Comparison of ENCODE assay signal across 31 mouse cellular contexts in the genomic region with DNA sequence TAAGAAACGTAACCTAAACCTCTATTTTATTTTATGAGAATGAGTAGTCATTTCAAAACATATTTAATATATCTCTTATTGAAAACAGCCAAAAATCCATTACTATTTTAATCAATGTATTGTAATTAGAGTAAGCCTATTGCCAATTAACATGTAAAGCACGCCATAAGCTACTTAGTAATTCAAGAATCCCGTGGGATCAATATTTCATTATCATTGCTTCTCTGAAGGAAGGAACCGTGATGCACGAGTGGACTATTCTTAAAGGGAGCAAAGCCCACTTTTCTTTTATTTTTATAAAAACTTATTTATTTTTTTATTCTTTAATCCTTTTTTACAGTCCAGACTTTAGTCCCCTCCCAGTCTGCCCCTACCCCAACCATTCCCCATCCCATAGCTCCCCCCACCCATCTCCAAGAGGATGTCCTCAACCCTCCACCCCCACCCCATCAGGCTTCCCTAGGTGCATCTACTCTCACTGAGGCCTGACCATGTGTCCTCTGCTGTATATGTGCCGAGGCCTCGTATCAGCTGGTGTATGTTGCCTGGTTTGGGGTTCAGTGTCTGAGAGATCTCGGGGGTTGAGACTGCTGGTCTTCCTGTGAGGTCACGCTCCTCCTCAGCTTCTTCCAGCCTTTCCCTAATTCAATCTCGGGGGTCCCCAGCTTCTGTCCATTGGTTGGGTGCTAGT. TPM values are rescaled to one million over a fixed set of nuclear protein-coding genes. Genes with fewer than 3 reads are reported as not detected.
DNase-seq lines count a peak whose midpoint lies in the region; ATAC-seq lines count a peak whose summit lies in the region.
"Had no signal": no experiment of that assay in that cellular context is flagged by ENCODE, and none has a peak within 500 bp of the region (broad histone marks: within the 10 kb centered on the region; RNA-seq: fewer than 3 reads in every experiment).

No protein-coding gene starts in this region.

- H3K27ac ChIP-seq in forebrain, embryonic 11.5 days (ENCODE audit: low read depth, low read length), result no peak overlapping the region
- no peak overlapping the region for H3K27ac ChIP-seq in forebrain, embryonic 13.5 days
- no peak overlapping the region for H3K27ac ChIP-seq in neural tube, embryonic 11.5 days (ENCODE audit: low read depth, low read length)
- no peak overlapping the region for H3K27ac ChIP-seq in neural tube, embryonic 15.5 days (replicated peaks)
- H3K27ac ChIP-seq in midbrain, embryonic 13.5 days, result no peak overlapping the region
- H3K27ac ChIP-seq in neural tube, embryonic 14.5 days (ENCODE audit: low read depth, low read length), result no peak overlapping the region
- H3K27ac ChIP-seq: embryonic facial prominence, embryonic 12.5 days; forebrain, embryonic 10.5 days; layer of hippocampus, adult 2 months; left cerebral cortex, adult 2 months; limb, embryonic 12.5 days; liver, embryonic 15.5 days had no signal

- 87% methylated on average over 10 of the region's 10 CpGs for WGBS in forebrain, embryonic 11.5 days
- 90% methylated on average over 10 of the region's 10 CpGs for whole genome bisulfite sequencing in forebrain, embryonic 13.5 days
- WGBS in neural tube, embryonic 11.5 days, result 80% methylated on average over 10 of the region's 10 CpGs
- 65% methylated on average over 10 of the region's 10 CpGs for WGBS in neural tube, embryonic 15.5 days
- 79% methylated on average over 10 of the region's 10 CpGs for WGBS in midbrain, embryonic 13.5 days
- 60% methylated on average over 10 of the region's 10 CpGs for WGBS in neural tube, embryonic 14.5 days

- H3K27me3 ChIP-seq in forebrain, embryonic 11.5 days (ENCODE audit: control insufficient read depth, insufficient read depth, low read length), result no peaks in the 10 kb centered on the region
- H3K27me3 ChIP-seq in forebrain, embryonic 13.5 days, result no peaks in the 10 kb centered on the region
- no peaks in the 10 kb centered on the region for H3K27me3 ChIP-seq in neural tube, embryonic 11.5 days (ENCODE audit: control insufficient read depth, insufficient read depth, low read length)
- H3K27me3 ChIP-seq in neural tube, embryonic 15.5 days (replicated peaks), result no peaks in the 10 kb centered on the region
- no peaks in the 10 kb centered on the region for H3K27me3 ChIP-seq in midbrain, embryonic 13.5 days
- H3K27me3 ChIP-seq in neural tube, embryonic 14.5 days (ENCODE audit: control insufficient read depth, insufficient read depth, low read length), result no peaks in the 10 kb centered on the region
- H3K27me3 ChIP-seq: embryonic facial prominence, embryonic 12.5 days; limb, embryonic 12.5 days; liver, embryonic 15.5 days had no signal

- no peak overlapping the region for H3K4me2 ChIP-seq in forebrain, embryonic 11.5 days (ENCODE audit: low read depth, low read length, severe bottlenecking)
- H3K4me2 ChIP-seq in forebrain, embryonic 13.5 days, result no peak overlapping the region
- no peak overlapping the region for H3K4me2 ChIP-seq in neural tube, embryonic 11.5 days (ENCODE audit: low read depth)
- H3K4me2 ChIP-seq in neural tube, embryonic 15.5 days, result no peak overlapping the region
- H3K4me2 ChIP-seq in midbrain, embryonic 13.5 days (replicated peaks), result no peak overlapping the region
- H3K4me2 ChIP-seq in neural tube, embryonic 14.5 days (ENCODE audit: low read depth, low read length), result no peak overlapping the region
- H3K4me2 ChIP-seq: embryonic facial prominence, embryonic 12.5 days; heart, embryonic 11.5 days; limb, embryonic 12.5 days; liver, embryonic 15.5 days; lung, embryonic 14.5 days had no signal

- no peaks in the 10 kb centered on the region for H3K4me1 ChIP-seq in forebrain, embryonic 11.5 days (replicated peaks; ENCODE audit: control insufficient read depth, insufficient read depth, low read length)
- no peaks in the 10 kb centered on the region for H3K4me1 ChIP-seq in forebrain, embryonic 13.5 days
- H3K4me1 ChIP-seq in neural tube, embryonic 11.5 days (ENCODE audit: control insufficient read depth, insufficient read depth, low read length), result no peaks in the 10 kb centered on the region
- H3K4me1 ChIP-seq in neural tube, embryonic 15.5 days, result no peaks in the 10 kb centered on the region
- H3K4me1 ChIP-seq in midbrain, embryonic 13.5 days (replicated peaks), result no peaks in the 10 kb centered on the region
- H3K4me1 ChIP-seq in neural tube, embryonic 14.5 days (ENCODE audit: control insufficient read depth, insufficient read depth, low read length), result no peaks in the 10 kb centered on the region
- H3K4me1 ChIP-seq: embryonic facial prominence, embryonic 12.5 days; forebrain, embryonic 10.5 days; limb, embryonic 12.5 days had no signal

- H3K9ac ChIP-seq in forebrain, embryonic 11.5 days (ENCODE audit: low read length), result no peak overlapping the region
- H3K9ac ChIP-seq in forebrain, embryonic 13.5 days, result no peak overlapping the region
- no peak overlapping the region for H3K9ac ChIP-seq in neural tube, embryonic 11.5 days (ENCODE audit: low read length)
- H3K9ac ChIP-seq in neural tube, embryonic 15.5 days (replicated peaks), result no peak overlapping the region
- no peak overlapping the region for H3K9ac ChIP-seq in midbrain, embryonic 13.5 days (replicated peaks)
- no peak overlapping the region for H3K9ac ChIP-seq in neural tube, embryonic 14.5 days (replicated peaks; ENCODE audit: low read depth, low read length)
- H3K9ac ChIP-seq: embryonic facial prominence, embryonic 12.5 days; forebrain, postnatal 0 days; limb, embryonic 12.5 days; liver, embryonic 15.5 days; lung, embryonic 14.5 days had no signal

- 0 out of 2 replicates have a peak, but pooled peaks have one; percentile 33 for ATAC-seq in forebrain, embryonic 11.5 days (replicated peaks; ENCODE audit: low FRiP score)
- no peak for ATAC-seq in forebrain, embryonic 13.5 days
- ATAC-seq in neural tube, embryonic 11.5 days (ENCODE audit: insufficient read depth, low FRiP score, low TSS enrichment), result peak; percentile 55
- no peak for ATAC-seq in neural tube, embryonic 15.5 days (ENCODE audit: low FRiP score)
- ATAC-seq in midbrain, embryonic 13.5 days, result 0 out of 2 replicates have a peak, but pooled peaks have one; percentile 55
- ATAC-seq in neural tube, embryonic 14.5 days (ENCODE audit: low read depth), result peak; percentile 80
- ATAC-seq in monocyte, adult 5-6 weeks (replicated peaks; ENCODE audit: insufficient number of reproducible peaks, low FRiP score, low TSS enrichment, poor library complexity, severe bottlenecking), result no peak
- ATAC-seq: forebrain, postnatal 0 days; inflammation-experienced regulatory T-cells, adult 6 months; Patski had no signal

- no peaks in the 10 kb centered on the region for H3K9me3 ChIP-seq in forebrain, embryonic 11.5 days (ENCODE audit: control insufficient read depth, low read length)
- H3K9me3 ChIP-seq in forebrain, embryonic 13.5 days (replicated peaks), result no peaks in the 10 kb centered on the region
- H3K9me3 ChIP-seq in neural tube, embryonic 11.5 days (ENCODE audit: control insufficient read depth, low read length), result no peaks in the 10 kb centered on the region
- no peaks in the 10 kb centered on the region for H3K9me3 ChIP-seq in neural tube, embryonic 15.5 days (replicated peaks)
- 0 out of 2 replicates have a peak, but pooled peaks cover 3% of the 10 kb centered on the region for H3K9me3 ChIP-seq in midbrain, embryonic 13.5 days
- no peaks in the 10 kb centered on the region for H3K9me3 ChIP-seq in neural tube, embryonic 14.5 days (ENCODE audit: control insufficient read depth, low read length)
- H3K9me3 ChIP-seq: embryonic facial prominence, embryonic 12.5 days; forebrain, embryonic 10.5 days; liver, embryonic 15.5 days had no signal

- no peak for DNase-seq in forebrain, embryonic 11.5 days (ENCODE audit: low spot score)
- no peak for DNase-seq in neural tube, embryonic 11.5 days (ENCODE audit: low spot score)
- no peak for DNase-seq in heart, adult 9 months (ENCODE audit: low spot score in 2 of 2)
- DNase-seq: gastrocnemius, postnatal 14 days; kidney, adult 11 months had no signal

- no peak overlapping the region for H3K4me3 ChIP-seq in forebrain, embryonic 11.5 days (ENCODE audit: low read depth, low read length)
- H3K4me3 ChIP-seq in forebrain, embryonic 13.5 days, result no peak overlapping the region
- no peak overlapping the region for H3K4me3 ChIP-seq in neural tube, embryonic 11.5 days (ENCODE audit: low read depth, low read length)
- H3K4me3 ChIP-seq in neural tube, embryonic 15.5 days (replicated peaks), result no peak overlapping the region
- H3K4me3 ChIP-seq in midbrain, embryonic 13.5 days (replicated peaks), result no peak overlapping the region
- H3K4me3 ChIP-seq in neural tube, embryonic 14.5 days (ENCODE audit: low read depth, low read length), result no peak overlapping the region
- H3K4me3 ChIP-seq: embryonic facial prominence, embryonic 12.5 days; forebrain, embryonic 10.5 days; layer of hippocampus, adult 2 months; left cerebral cortex, adult 2 months; limb, embryonic 12.5 days; liver, embryonic 15.5 days had no signal

- H3K36me3 ChIP-seq in forebrain, embryonic 11.5 days (ENCODE audit: control insufficient read depth, insufficient read depth, low read length), result no peaks in the 10 kb centered on the region
- no peaks in the 10 kb centered on the region for H3K36me3 ChIP-seq in forebrain, embryonic 13.5 days (ENCODE audit: poor library complexity, severe bottlenecking)
- no peaks in the 10 kb centered on the region for H3K36me3 ChIP-seq in neural tube, embryonic 11.5 days (ENCODE audit: control insufficient read depth, insufficient read depth, low read length)
- H3K36me3 ChIP-seq in neural tube, embryonic 15.5 days, result no peaks in the 10 kb centered on the region
- H3K36me3 ChIP-seq in midbrain, embryonic 13.5 days, result no peaks in the 10 kb centered on the region
- no peaks in the 10 kb centered on the region for H3K36me3 ChIP-seq in neural tube, embryonic 14.5 days (ENCODE audit: control insufficient read depth, insufficient read depth, low read length)
- H3K36me3 ChIP-seq: embryonic facial prominence, embryonic 12.5 days; forebrain, embryonic 10.5 days; limb, embryonic 12.5 days; liver, embryonic 15.5 days had no signal

RNA-seq across cellular contexts. Expression of a gene that starts 39.2 kb away (rescaled TPM):
- not detected in 2 replicates for polyA plus RNA-seq in forebrain, embryonic 11.5 days (2014; fragmentation: Nextera tagmentation; extraction: Ambion mirVana)
- 0.09 TPM in 1 of 2 replicates, not detected in the other for polyA plus RNA-seq in forebrain, embryonic 13.5 days (2015; fragmentation: Nextera tagmentation; extraction: Ambion mirVana)
- polyA plus RNA-seq in neural tube, embryonic 11.5 days (2014; fragmentation: Nextera tagmentation; extraction: Ambion mirVana), result not detected in 2 replicates
- polyA plus RNA-seq in neural tube, embryonic 15.5 days (2015; fragmentation: Nextera tagmentation; extraction: Ambion mirVana), result 0.14 TPM in 1 of 2 replicates, not detected in the other
- 0.08 and 0.18 TPM in 2 replicates for polyA plus RNA-seq in midbrain, embryonic 13.5 days (2015; fragmentation: Nextera tagmentation; extraction: Ambion mirVana)
- polyA plus RNA-seq in neural tube, embryonic 14.5 days (2014; fragmentation: Nextera tagmentation; extraction: Ambion mirVana), result not detected in 2 replicates
- not detected in 3 replicates for total RNA-seq in monocyte, adult 5-6 weeks (2017)
- total RNA-seq: adrenal gland, postnatal 10 days; granulocyte monocyte progenitor cell, adult 5-6 weeks; heart, postnatal 36 days; layer of hippocampus, adult 2 months; layer of hippocampus, postnatal 14 days; left cerebral cortex, adult 2 months; left cerebral cortex, postnatal 25 days; liver, adult 2 months; MEL had no signal
- polyA plus RNA-seq: embryonic facial prominence, embryonic 12.5 days; forebrain, embryonic 10.5 days; forebrain, postnatal 0 days; heart, embryonic 11.5 days; heart, embryonic 16.5 days; inflammation-experienced regulatory T-cells, adult 6 months; kidney, embryonic 14.5 days; limb, embryonic 12.5 days; liver, adult 2 months; liver, embryonic 15.5 days; lung, embryonic 14.5 days; Patski; stomach, embryonic 14.5 days had no signal

Comparison
In these comparisons a context has a peak if more than half of its experiments do, and no peak if none do; other contexts are left out.
1. ATAC-seq: peak in forebrain, embryonic 11.5 days (single experiment), neural tube, embryonic 11.5 days (single experiment), midbrain, embryonic 13.5 days (single experiment) and neural tube, embryonic 14.5 days (single experiment); none in forebrain, embryonic 13.5 days (single experiment), neural tube, embryonic 15.5 days (single experiment) and monocyte, adult 5-6 weeks (single experiment).